Mouse (Mus musculus) Muller cell, postnatal 12 days (primary cell): ENCODE measurements around the gene Zdhhc15.
"Not testable (repeated sequence)": the region's sequence is repeated elsewhere in the genome, so short reads cannot be mapped to it uniquely, and the experiment has no call there.

Source experiments
- DNase-seq: peaks from one replicate; pipeline ENCODE4 v3.0.0-alpha.2; 2015; ENCODE audit errors: inconsistent ontology term

Gene Zdhhc15

DNA sequence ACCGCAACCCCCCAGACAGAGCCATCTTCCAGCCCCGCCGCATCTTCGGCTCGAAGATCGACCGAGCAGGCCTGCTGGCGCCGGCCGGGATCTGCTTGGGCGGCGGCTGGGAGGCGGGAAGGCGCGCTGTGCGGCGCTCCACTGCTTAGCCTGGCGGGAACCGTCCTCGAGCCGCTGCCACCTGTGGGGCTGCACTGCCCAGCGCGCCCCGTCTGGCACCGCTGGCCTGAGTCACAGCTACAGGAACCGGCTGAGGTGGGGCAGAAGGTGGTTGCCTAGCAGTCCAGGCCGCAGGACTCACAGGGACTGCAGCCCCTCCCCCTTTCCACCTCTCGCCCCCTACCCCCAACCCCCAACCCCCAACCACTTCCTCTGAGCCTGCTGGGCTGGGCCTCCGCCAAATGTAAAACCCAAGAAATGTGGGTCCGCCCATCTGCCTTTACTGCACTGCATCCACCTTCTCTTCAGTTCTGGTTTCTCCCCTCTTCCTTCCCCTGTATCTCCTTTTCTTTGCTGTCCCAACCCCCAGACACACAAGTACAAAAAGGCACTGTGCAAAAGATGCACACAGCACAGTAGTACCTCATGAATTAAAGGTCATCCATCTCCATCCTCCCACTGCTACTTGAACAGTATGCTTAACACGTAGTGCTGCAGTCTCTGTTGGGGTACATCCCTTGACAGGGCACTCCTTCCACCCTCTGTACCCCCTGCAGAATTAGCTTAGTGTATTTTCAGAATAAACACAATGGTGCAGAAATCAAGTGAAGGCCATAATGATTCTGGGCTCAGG, at the start of gene Zdhhc15:
Gene Zdhhc15 (minus strand): TSS at position 308 of the 793 bp plus-strand sequence.
- DNase-seq: peak; percentile 61

- no peak for DNase-seq
These were observed 37.1 kb upstream of the Zdhhc15 start for GRCm38 (mm10) chrX:104707935-104708334.

GRCm38 (mm10) chrX:104669850-104670756, 761 bp downstream of the Zdhhc15 start:
- no peak for DNase-seq

DNA sequence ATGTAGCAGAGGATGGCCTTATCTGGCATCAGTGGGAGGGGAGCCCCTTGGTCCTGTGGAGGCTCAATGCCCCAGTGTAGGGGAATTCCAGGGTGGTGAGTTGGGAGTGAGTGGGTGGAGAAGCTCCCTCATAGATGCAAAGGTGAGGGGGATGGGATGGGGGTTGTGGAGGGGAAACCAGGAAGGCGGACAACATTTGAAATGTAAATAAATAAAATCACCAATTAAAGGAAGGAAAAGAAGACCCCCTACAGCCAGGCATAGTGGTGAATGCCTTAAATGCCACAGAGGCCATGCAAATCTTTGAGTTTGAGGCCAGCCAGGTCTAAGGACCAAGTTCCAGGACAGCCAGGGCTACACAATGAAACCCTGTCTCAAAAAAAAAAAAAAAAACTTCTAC, 13.9 kb downstream of the Zdhhc15 start:
- no peak for DNase-seq

- no peak for DNase-seq
These were observed 58.3 kb downstream of the Zdhhc15 start for GRCm38 (mm10) chrX:104612531-104612930.

DNA sequence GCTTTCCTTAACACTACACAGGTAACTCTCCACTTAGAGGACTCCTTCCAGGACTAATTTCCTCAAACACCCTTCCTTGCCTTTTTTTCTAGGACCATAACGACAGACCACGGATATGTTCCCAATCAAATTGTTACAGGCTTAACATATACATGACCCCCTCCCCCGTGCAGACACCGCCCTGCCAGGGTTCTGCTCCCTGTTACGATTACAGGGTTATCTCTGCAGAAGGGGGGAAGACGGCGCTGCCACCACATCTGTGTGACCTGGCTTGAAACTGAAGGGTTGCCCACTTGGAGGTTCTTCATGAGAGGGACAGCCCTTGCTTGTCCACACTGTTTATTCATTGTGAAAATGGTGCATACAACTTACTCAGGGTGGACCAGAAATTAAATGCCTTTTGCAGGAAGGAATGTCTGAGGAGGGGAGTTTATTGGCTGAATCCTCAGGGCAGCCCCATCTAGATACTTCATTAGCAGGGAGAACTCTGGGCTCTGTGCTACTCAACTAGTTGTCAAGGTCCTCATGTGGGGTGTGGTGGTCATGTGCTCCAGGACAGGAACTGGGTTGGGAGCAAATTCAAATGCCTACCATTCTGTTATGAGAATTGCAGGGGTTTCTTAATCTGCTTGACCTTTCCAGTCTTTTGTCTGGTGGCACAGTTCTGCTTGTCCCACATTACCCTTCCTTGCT, 67.0 kb downstream of the Zdhhc15 start:
- DNase-seq: not testable (repeated sequence)

- not testable (repeated sequence) for DNase-seq
These were observed 68.5 kb downstream of the Zdhhc15 start for GRCm38 (mm10) chrX:104602168-104602859.

- DNase-seq: no peak
These were observed 96.9 kb downstream of the Zdhhc15 start for GRCm38 (mm10) chrX:104573946-104574345.

GRCm38 (mm10) chrX:104567497-104567896, 103.4 kb downstream of the Zdhhc15 start:
- DNase-seq: no peak

DNA sequence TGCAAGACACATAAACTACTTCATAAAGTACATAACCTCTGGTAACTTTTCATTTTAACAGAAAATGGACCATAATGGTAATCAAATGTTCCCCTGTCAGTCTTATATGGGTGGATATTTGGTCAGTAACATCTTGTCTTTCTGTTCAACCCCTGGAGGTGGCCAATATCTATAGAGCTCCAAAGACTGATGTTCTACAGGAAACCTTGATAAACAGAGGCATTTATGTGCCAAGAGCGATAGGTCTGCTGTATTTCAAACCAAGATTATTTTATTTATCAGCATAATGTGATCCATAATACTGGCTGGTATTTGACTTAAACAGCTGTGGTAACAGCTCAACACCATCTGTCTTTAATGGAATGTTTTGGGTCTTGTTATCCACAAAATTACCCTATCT, 125.6 kb downstream of the Zdhhc15 start:
- no peak for DNase-seq

GRCm38 (mm10) chrX:104543919-104544595, 126.8 kb downstream of the Zdhhc15 start:
- DNase-seq: no peak

DNA sequence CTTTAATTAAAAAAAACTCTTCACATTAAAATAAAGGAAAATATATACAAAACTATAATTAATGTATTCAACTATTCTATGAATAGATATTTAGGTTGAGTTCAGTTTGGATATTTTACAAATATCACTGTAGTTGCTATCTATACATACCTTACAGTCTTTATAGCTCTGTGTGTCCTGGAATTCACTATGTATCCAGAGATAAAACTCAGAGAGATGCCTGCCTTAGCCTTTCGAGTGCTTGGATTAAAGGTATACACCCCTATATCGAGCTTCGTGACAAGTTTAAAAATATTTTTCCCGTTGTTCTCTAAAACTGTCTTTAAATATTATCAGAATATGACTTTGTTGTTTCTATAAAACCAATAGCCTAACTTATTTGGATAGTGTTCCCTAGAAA, 128.2 kb downstream of the Zdhhc15 start:
- no peak for DNase-seq

- DNase-seq: no peak
These were observed 169.1 kb downstream of the Zdhhc15 start for GRCm38 (mm10) chrX:104501765-104502164.

- DNase-seq: no peak
These were observed 181.1 kb downstream of the Zdhhc15 start for GRCm38 (mm10) chrX:104489626-104490355.

DNA sequence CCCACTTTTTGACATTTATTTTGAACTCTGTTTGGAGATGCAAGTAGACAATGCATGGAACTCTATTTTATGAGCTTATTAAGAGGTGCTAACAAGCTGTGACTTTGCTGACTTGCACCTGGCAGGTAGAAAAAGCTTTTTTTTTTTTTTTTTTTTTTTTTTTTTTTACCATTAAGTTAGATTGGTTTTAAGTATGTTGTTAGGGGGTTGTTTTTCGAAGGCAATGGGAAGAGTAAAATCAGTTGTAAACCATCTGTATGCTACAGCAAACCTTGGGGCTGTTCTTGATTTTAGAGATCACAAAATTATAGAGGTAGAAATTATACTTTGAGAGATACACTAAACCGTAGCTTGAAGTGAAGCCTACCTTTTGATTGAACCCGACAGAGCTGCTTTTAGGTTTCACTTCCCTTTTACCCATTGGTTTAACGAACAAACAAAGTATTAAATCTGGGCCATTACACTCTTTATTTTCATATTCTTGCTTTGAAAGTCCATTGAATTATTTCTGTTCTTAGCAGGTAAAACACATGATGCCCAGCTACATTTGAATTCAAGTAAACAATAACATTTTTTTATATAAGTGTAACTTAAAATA, 181.9 kb downstream of the Zdhhc15 start:
- DNase-seq: no peak

DNA sequence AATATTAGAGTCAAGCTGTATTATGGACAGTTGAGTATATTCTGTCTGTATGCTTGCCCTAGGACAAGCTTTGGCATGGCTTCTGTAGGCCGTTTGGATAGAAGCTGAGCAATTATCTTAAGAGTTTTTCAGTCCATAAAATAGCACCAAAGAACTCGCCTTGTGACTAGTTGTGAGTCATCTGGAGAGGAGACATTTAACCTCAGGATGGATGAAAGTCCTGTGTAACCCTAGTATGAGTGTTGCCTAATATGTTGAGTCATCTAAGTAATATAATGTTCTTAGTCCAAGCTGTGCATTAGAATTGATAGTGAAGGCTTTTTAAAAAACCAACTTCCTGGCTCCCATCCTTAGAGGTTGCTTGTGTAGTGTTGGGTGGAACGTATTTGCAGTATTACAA, 182.8 kb downstream of the Zdhhc15 start:
- peak; percentile 14 for DNase-seq
